Mouse (Mus musculus): ENCODE data around the gene Copa. TPM values are rescaled to one million over a fixed set of nuclear protein-coding genes. Genes with fewer than 3 reads are reported as not detected.

Gene Copa
- polyA plus RNA-seq, 1 experiment from 2014 or later, result 218 TPM

- no peak for DNase-seq
- H3K9me3 ChIP-seq (ENCODE audit: low read depth, low read length), result no peaks in the 10 kb centered on the region
- WGBS, result 1% methylated on average over 42 of the region's 42 CpGs
- H3K4me3 ChIP-seq (ENCODE audit: low read depth, low read length), result peak overlapping the region; percentile 36
- H3K4me1 ChIP-seq (ENCODE audit: insufficient read depth), result peaks cover 8% of the 10 kb centered on the region; the same call in 1 of the 2 replicates
- H3K9ac ChIP-seq, result peak overlapping the region; percentile 29
- no peak for TF ChIP-seq CTCF (IDR thresholded peaks at IDR 0.05; ENCODE audit: low read depth)
- ATAC-seq (ENCODE audit: insufficient read depth), result peak; percentile 25; the same call in 1 of the 2 replicates
- H3K36me3 ChIP-seq (ENCODE audit: insufficient read depth), result no peaks in the 10 kb centered on the region
- peaks cover 43% of the 10 kb centered on the region for H3K27me3 ChIP-seq (ENCODE audit: insufficient read depth, low read length)
- H3K4me2 ChIP-seq, result peak overlapping the region; percentile 66
- no peak overlapping the region for H3K27ac ChIP-seq (ENCODE audit: low read depth)
Measured at GRCm38 (mm10) chr1:172053541-172054440, 28.5 kb upstream of the Copa start.

GRCm38 (mm10) chr1:172056251-172056650 is 26.1 kb upstream of the Copa start:
- H3K27me3 ChIP-seq (ENCODE audit: insufficient read depth, low read length), result peaks cover 43% of the 10 kb centered on the region
- WGBS, result 51% methylated on average over 4 of the region's 4 CpGs
- H3K4me2 ChIP-seq, result no peak overlapping the region
- ATAC-seq (ENCODE audit: insufficient read depth) (no peak), DNase-seq (no peak)
- no peak overlapping the region for H3K4me3 ChIP-seq (ENCODE audit: low read depth, low read length)
- no peak for TF ChIP-seq CTCF (IDR thresholded peaks at IDR 0.05; ENCODE audit: low read depth)
- no peak overlapping the region for H3K27ac ChIP-seq (ENCODE audit: low read depth)
- H3K4me1 ChIP-seq (ENCODE audit: insufficient read depth), result peaks cover 8% of the 10 kb centered on the region; the same call in 1 of the 2 replicates
- no peaks in the 10 kb centered on the region for H3K9me3 ChIP-seq (ENCODE audit: low read depth, low read length)
- no peak overlapping the region for H3K9ac ChIP-seq
- H3K36me3 ChIP-seq (ENCODE audit: insufficient read depth), result no peaks in the 10 kb centered on the region

- ATAC-seq (ENCODE audit: insufficient read depth) (no peak), DNase-seq (no peak)
- H3K4me2 ChIP-seq, result no peak within 1 kb of the TSS
- H3K9me3 ChIP-seq (ENCODE audit: low read depth, low read length), result no peaks in the 10 kb centered on the region
- no peaks in the 10 kb centered on the region for H3K36me3 ChIP-seq (ENCODE audit: insufficient read depth)
- no peak within 1 kb of the TSS for H3K4me3 ChIP-seq (ENCODE audit: low read depth, low read length)
- H3K9ac ChIP-seq, result no peak within 1 kb of the TSS
- WGBS, result 35% methylated on average over 2 of the region's 2 CpGs
- peaks cover 35% of the 10 kb centered on the region for H3K27me3 ChIP-seq (ENCODE audit: insufficient read depth, low read length)
- no peak for TF ChIP-seq CTCF (IDR thresholded peaks at IDR 0.05; ENCODE audit: low read depth)
- peaks cover 8% of the 10 kb centered on the region; the same call in 1 of the 2 replicates for H3K4me1 ChIP-seq (ENCODE audit: insufficient read depth)
- H3K27ac ChIP-seq (ENCODE audit: low read depth), result no peak within 1 kb of the TSS
Measured at GRCm38 (mm10) chr1:172057491-172057921, 24.8 kb upstream of the Copa start, which contains the start of gene Nhlh1. Gene Nhlh1 (minus strand): TSS chr1:172057573.

DNA sequence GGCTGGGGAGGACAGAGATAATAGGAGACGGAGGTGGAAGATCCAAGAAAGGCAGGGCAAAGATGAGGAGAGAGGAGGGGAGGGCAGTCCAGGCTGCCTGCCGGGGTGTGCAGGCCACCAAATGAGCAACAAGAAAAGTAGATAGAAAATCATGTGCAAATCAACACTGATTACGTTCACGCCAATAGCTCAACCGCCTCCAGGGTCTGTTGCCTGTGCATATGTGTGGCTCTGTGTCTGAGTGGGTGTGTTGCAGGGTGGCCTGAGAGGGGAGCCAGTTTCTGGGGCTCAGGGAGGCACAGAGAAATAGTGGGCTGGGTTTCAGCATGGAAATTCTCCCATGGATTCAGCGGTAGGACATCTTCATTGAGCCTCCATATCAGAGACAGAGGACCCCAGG is 24.0 kb upstream of the Copa start:
- no peak overlapping the region for H3K4me2 ChIP-seq
- ATAC-seq (ENCODE audit: insufficient read depth) (no peak), DNase-seq (no peak)
- H3K9ac ChIP-seq, result no peak overlapping the region
- TF ChIP-seq CTCF (IDR thresholded peaks at IDR 0.05; ENCODE audit: low read depth), result no peak
- no peaks in the 10 kb centered on the region for H3K9me3 ChIP-seq (ENCODE audit: low read depth, low read length)
- H3K4me1 ChIP-seq (ENCODE audit: insufficient read depth), result peaks cover 8% of the 10 kb centered on the region; the same call in 1 of the 2 replicates
- H3K4me3 ChIP-seq (ENCODE audit: low read depth, low read length), result no peak overlapping the region
- H3K36me3 ChIP-seq (ENCODE audit: insufficient read depth), result no peaks in the 10 kb centered on the region
- 69% methylated on average over 6 of the region's 6 CpGs for WGBS
- H3K27ac ChIP-seq (ENCODE audit: low read depth), result no peak overlapping the region
- peaks cover 28% of the 10 kb centered on the region for H3K27me3 ChIP-seq (ENCODE audit: insufficient read depth, low read length)

DNA sequence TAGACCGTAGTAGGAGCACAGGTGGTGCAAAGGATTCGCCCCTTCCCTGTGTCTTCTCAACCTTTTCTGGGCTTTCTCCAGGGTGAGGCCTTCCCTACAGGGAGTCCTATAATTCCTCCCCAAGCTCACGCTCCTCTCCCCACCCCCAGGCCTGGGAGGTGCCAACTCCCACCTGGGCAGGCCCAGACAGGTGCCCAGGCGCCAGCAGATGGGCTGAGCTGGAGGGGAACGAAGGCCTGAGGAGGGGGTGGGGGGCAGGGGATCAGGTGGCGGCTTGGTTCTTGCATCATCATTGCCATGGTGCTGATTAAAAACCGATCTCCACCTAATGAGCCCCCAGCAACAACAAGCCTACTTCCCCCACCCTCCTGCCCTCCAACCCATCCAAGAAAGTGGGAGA is 23.5 kb upstream of the Copa start:
- ATAC-seq (ENCODE audit: insufficient read depth) (no peak), DNase-seq (no peak)
- 0 out of 2 replicates have a peak, but pooled peaks cover 4% of the 10 kb centered on the region for H3K4me1 ChIP-seq (ENCODE audit: insufficient read depth)
- H3K9ac ChIP-seq, result no peak overlapping the region
- no peak for TF ChIP-seq CTCF (IDR thresholded peaks at IDR 0.05; ENCODE audit: low read depth)
- H3K27me3 ChIP-seq (ENCODE audit: insufficient read depth, low read length), result peaks cover 23% of the 10 kb centered on the region
- 65% methylated on average over 7 of the region's 7 CpGs for WGBS
- H3K27ac ChIP-seq (ENCODE audit: low read depth), result no peak overlapping the region
- H3K4me3 ChIP-seq (ENCODE audit: low read depth, low read length), result no peak overlapping the region
- 0 out of 2 replicates have a peak, but pooled peaks cover 1% of the 10 kb centered on the region for H3K36me3 ChIP-seq (ENCODE audit: insufficient read depth)
- H3K4me2 ChIP-seq, result no peak overlapping the region
- H3K9me3 ChIP-seq (ENCODE audit: low read depth, low read length), result no peaks in the 10 kb centered on the region

DNA sequence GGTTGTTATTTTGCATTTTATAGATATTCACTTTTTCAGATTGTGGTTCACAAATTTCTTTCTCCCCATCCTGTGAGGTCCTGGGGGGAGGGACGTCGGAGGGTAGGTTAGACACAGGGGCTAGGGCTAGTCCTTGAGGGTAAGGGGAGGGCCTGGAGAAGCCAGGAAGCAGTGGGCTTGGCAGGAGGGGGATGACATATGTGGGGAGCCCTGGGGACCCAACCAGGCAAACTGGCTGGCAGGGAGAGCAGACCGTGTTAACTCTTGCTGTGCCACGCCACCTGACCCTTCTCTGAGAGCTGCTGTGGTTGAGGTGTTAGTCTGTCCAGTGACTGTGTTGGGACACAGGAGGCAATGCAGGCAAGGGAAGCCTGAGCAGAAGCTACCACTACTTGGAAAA is 21.7 kb upstream of the Copa start:
- Histone ChIP-seq H3K36me3 (ENCODE audit: insufficient read depth) (peaks cover 19% of the 10 kb centered on the region), H3K9me3 (ENCODE audit: low read depth, low read length) (no peaks in the 10 kb centered on the region), H3K4me3 (ENCODE audit: low read depth, low read length) (no peak overlapping the region), H3K9ac (no peak overlapping the region), H3K4me2 (no peak overlapping the region), H3K4me1 (ENCODE audit: insufficient read depth) (no peaks in the 10 kb centered on the region), H3K27me3 (ENCODE audit: insufficient read depth, low read length) (peaks cover 6% of the 10 kb centered on the region; the same call in 1 of the 2 replicates), H3K27ac (ENCODE audit: low read depth) (no peak overlapping the region)
- 34% methylated on average over 4 of the region's 4 CpGs for WGBS
- ATAC-seq (ENCODE audit: insufficient read depth), result no peak
- DNase-seq, result no peak
- TF ChIP-seq CTCF (IDR thresholded peaks at IDR 0.05; ENCODE audit: low read depth), result no peak

- ATAC-seq (ENCODE audit: insufficient read depth), result no peak
- 14% methylated on average over 8 of the region's 8 CpGs for WGBS
- Histone ChIP-seq H3K9ac (no peak overlapping the region), H3K27me3 (ENCODE audit: insufficient read depth, low read length) (0 out of 2 replicates have a peak, but pooled peaks cover under 1% of the 10 kb centered on the region), H3K9me3 (ENCODE audit: low read depth, low read length) (no peaks in the 10 kb centered on the region), H3K4me3 (ENCODE audit: low read depth, low read length) (no peak overlapping the region), H3K4me2 (no peak overlapping the region), H3K4me1 (ENCODE audit: insufficient read depth) (no peaks in the 10 kb centered on the region), H3K27ac (ENCODE audit: low read depth) (no peak overlapping the region), H3K36me3 (ENCODE audit: insufficient read depth) (peaks cover 24% of the 10 kb centered on the region)
- DNase-seq, result no peak
- TF ChIP-seq CTCF (IDR thresholded peaks at IDR 0.05; ENCODE audit: low read depth), result no peak
Measured at GRCm38 (mm10) chr1:172061217-172061616, 21.1 kb upstream of the Copa start.
